Mouse (Mus musculus): ENCODE measurements around the gene Fbxo2.

DNA sequence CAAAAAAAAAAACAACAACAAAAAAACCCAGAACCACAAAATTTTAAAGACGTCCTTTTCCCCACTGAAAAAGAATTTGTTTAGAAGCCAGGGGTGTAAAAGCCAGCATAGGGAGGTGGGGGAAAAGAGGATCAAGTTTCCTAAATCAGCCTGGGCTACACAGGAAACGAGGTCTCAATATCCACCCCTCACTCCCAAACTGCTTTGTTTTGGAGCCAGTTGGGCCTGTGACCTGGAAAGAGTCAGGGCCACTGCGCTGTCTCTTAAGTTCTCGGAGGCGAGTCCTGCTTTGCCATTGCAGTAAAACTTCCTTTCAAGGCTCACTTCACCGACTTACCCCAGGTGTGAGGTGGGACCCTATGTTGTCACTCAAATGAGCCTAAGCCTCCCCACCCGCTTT, 10.2 kb upstream of the Fbxo2 start:
- TF ChIP-seq CTCF (IDR thresholded peaks at IDR 0.05; ENCODE audit: extremely low read depth, insufficient read depth, insufficient read length, insufficient replicate concordance) (no peak), POLR2A (IDR thresholded peaks at IDR 0.05; ENCODE audit: low read depth, low read length) (no peak)
